ENCODE assay signal across 17 mouse cellular contexts in genomic region chr1:168406291-168406675, GRCm38 (mm10). TPM values are rescaled to one million over a fixed set of nuclear protein-coding genes. Genes with fewer than 3 reads are reported as not detected.
DNase-seq lines count a peak whose midpoint lies in the region; ATAC-seq and TF ChIP-seq lines count a peak whose summit lies in the region.
"Had no signal": no experiment of that assay in that cellular context is flagged by ENCODE, and none has a peak within 500 bp of the region (broad histone marks: within the 10 kb centered on the region; RNA-seq: fewer than 3 reads in every experiment).

No protein-coding gene starts in this region.

- H3K27me3 ChIP-seq in forebrain, embryonic 10.5 days (ENCODE audit: poor library complexity, severe bottlenecking), result no peaks in the 10 kb centered on the region
- H3K27me3 ChIP-seq in forebrain, embryonic 14.5 days (replicated peaks; ENCODE audit: control insufficient read depth, insufficient read depth, low read length), result no peaks in the 10 kb centered on the region
- no peaks in the 10 kb centered on the region for H3K27me3 ChIP-seq in heart, embryonic 16.5 days (ENCODE audit: control insufficient read depth, insufficient read depth, low read length)
- H3K27me3 ChIP-seq in heart, adult 2 months (ENCODE audit: control insufficient read depth, insufficient read depth, low read length), result no peaks in the 10 kb centered on the region
- H3K27me3 ChIP-seq in lung, embryonic 14.5 days (ENCODE audit: insufficient read depth, low read length), result no peaks in the 10 kb centered on the region
- no peaks in the 10 kb centered on the region for H3K27me3 ChIP-seq in forebrain, embryonic 15.5 days
- H3K27me3 ChIP-seq: embryonic facial prominence, embryonic 15.5 days; limb, embryonic 15.5 days had no signal

- H3K4me2 ChIP-seq in forebrain, embryonic 14.5 days (ENCODE audit: low read length), result no peak overlapping the region
- no peak overlapping the region for H3K4me2 ChIP-seq in heart, embryonic 16.5 days (ENCODE audit: low read depth, low read length)
- peak overlapping the region; percentile 36; the same call in 1 of the 2 replicates for H3K4me2 ChIP-seq in lung, embryonic 14.5 days
- no peak overlapping the region for H3K4me2 ChIP-seq in forebrain, embryonic 15.5 days (replicated peaks)
- H3K4me2 ChIP-seq: embryonic facial prominence, embryonic 15.5 days; limb, embryonic 15.5 days had no signal

- no peaks in the 10 kb centered on the region for H3K79me2 ChIP-seq in heart, adult 2 months (replicated peaks; ENCODE audit: control insufficient read depth, insufficient read depth, low read length)

- H3K9ac ChIP-seq in forebrain, embryonic 14.5 days (ENCODE audit: low read length), result no peak overlapping the region; the same call in 1 of the 2 replicates
- H3K9ac ChIP-seq in heart, embryonic 16.5 days (ENCODE audit: low read length), result no peak overlapping the region
- no peak overlapping the region for H3K9ac ChIP-seq in heart, adult 2 months (ENCODE audit: low read depth, low read length)
- H3K9ac ChIP-seq in lung, embryonic 14.5 days, result no peak overlapping the region
- H3K9ac ChIP-seq in forebrain, embryonic 15.5 days (replicated peaks), result no peak overlapping the region
- H3K9ac ChIP-seq: embryonic facial prominence, embryonic 15.5 days; limb, embryonic 15.5 days; liver, postnatal 0 days had no signal

- no peak overlapping the region for H3K4me3 ChIP-seq in forebrain, embryonic 10.5 days
- no peak overlapping the region for H3K4me3 ChIP-seq in forebrain, embryonic 14.5 days (ENCODE audit: low read depth, low read length)
- H3K4me3 ChIP-seq in heart, embryonic 16.5 days (ENCODE audit: low read length), result no peak overlapping the region
- H3K4me3 ChIP-seq in heart, adult 2 months, result no peak overlapping the region
- no peak overlapping the region for H3K4me3 ChIP-seq in lung, embryonic 14.5 days (ENCODE audit: low read depth, low read length)
- H3K4me3 ChIP-seq in forebrain, embryonic 15.5 days, result no peak overlapping the region
- H3K4me3 ChIP-seq: embryonic facial prominence, embryonic 15.5 days; limb, embryonic 15.5 days had no signal

- intact Hi-C loops in heart, adult 2 months (cut with DNase I), result no loop called here

- H3K36me3 ChIP-seq in forebrain, embryonic 10.5 days (replicated peaks), result peaks cover 61% of the 10 kb centered on the region
- peaks cover 38% of the 10 kb centered on the region; the same call in 1 of the 2 replicates for H3K36me3 ChIP-seq in forebrain, embryonic 14.5 days (ENCODE audit: control insufficient read depth, insufficient read depth, low read length)
- peaks cover 5% of the 10 kb centered on the region; the same call in 1 of the 2 replicates for H3K36me3 ChIP-seq in heart, embryonic 16.5 days (ENCODE audit: control insufficient read depth, insufficient read depth)
- peaks cover 3% of the 10 kb centered on the region; the same call in 1 of the 2 replicates for H3K36me3 ChIP-seq in heart, adult 2 months (ENCODE audit: control insufficient read depth, insufficient read depth, low read length)
- H3K36me3 ChIP-seq in lung, embryonic 14.5 days (ENCODE audit: insufficient read depth), result peaks cover 40% of the 10 kb centered on the region; the same call in 1 of the 2 replicates
- H3K36me3 ChIP-seq in forebrain, embryonic 15.5 days, result no peaks in the 10 kb centered on the region
- H3K36me3 ChIP-seq: embryonic facial prominence, embryonic 15.5 days had no signal

- H3K4me1 ChIP-seq in forebrain, embryonic 10.5 days, result peaks cover 97% of the 10 kb centered on the region
- H3K4me1 ChIP-seq in forebrain, embryonic 14.5 days (ENCODE audit: control insufficient read depth, insufficient read depth, low read length), result peaks cover 51% of the 10 kb centered on the region
- H3K4me1 ChIP-seq in heart, embryonic 16.5 days (ENCODE audit: control insufficient read depth, insufficient read depth, low read length), result peaks cover 70% of the 10 kb centered on the region
- no peaks in the 10 kb centered on the region; the same call in 1 of the 2 replicates for H3K4me1 ChIP-seq in heart, adult 2 months (ENCODE audit: control insufficient read depth, insufficient read depth, low read length)
- H3K4me1 ChIP-seq in lung, embryonic 14.5 days (ENCODE audit: insufficient read depth), result peaks cover 50% of the 10 kb centered on the region
- H3K4me1 ChIP-seq in forebrain, embryonic 15.5 days, result peaks cover 68% of the 10 kb centered on the region

- WGBS in forebrain, embryonic 10.5 days, result 14% methylated on average over 8 of the region's 8 CpGs
- WGBS in forebrain, embryonic 14.5 days, result 16% methylated on average over 8 of the region's 8 CpGs
- WGBS in heart, embryonic 16.5 days, result 58% methylated on average over 8 of the region's 8 CpGs
- WGBS in heart, adult 2 months, result 72% methylated on average over 8 of the region's 8 CpGs
- 28% methylated on average over 8 of the region's 8 CpGs for WGBS in lung, embryonic 14.5 days
- WGBS in forebrain, embryonic 15.5 days, result 8% methylated on average over 8 of the region's 8 CpGs

- ATAC-seq in forebrain, embryonic 14.5 days, result no peak
- no peak for ATAC-seq in heart, embryonic 16.5 days (replicated peaks; ENCODE audit: extremely low read depth, insufficient read depth, low FRiP score)
- ATAC-seq in lung, embryonic 14.5 days (ENCODE audit: insufficient read depth), result no peak
- ATAC-seq in forebrain, embryonic 15.5 days (replicated peaks), result no peak
- ATAC-seq: liver, postnatal 0 days had no signal

- no peak for TF ChIP-seq POLR2A in heart, adult 2 months (IDR thresholded peaks at IDR 0.05; ENCODE audit: insufficient read depth, low read depth, low read length)

- no peak for TF ChIP-seq EP300 in heart, adult 2 months (IDR thresholded peaks at IDR 0.05; ENCODE audit: insufficient read depth, low read depth, low read length)

- no peak for TF ChIP-seq CTCF in heart, adult 2 months (IDR thresholded peaks at IDR 0.05)
- no peak for TF ChIP-seq CTCF in lung, embryonic 14.5 days (IDR thresholded peaks at IDR 0.05; ENCODE audit: low read depth)

- peak overlapping the region; percentile 83 for H3K27ac ChIP-seq in forebrain, embryonic 10.5 days
- H3K27ac ChIP-seq in forebrain, embryonic 14.5 days (ENCODE audit: low read depth, low read length), result no peak overlapping the region; the same call in 1 of the 2 replicates
- peak overlapping the region; percentile 55 for H3K27ac ChIP-seq in heart, embryonic 16.5 days (ENCODE audit: low read length)
- no peak overlapping the region for H3K27ac ChIP-seq in heart, adult 2 months
- peak overlapping the region; percentile 55 for H3K27ac ChIP-seq in lung, embryonic 14.5 days (ENCODE audit: low read depth)
- H3K27ac ChIP-seq in forebrain, embryonic 15.5 days (replicated peaks), result 0 out of 2 replicates have a peak overlapping the region, but pooled peaks have one; percentile 3
- H3K27ac ChIP-seq: limb, embryonic 15.5 days had no signal

- no peaks in the 10 kb centered on the region for H3K9me3 ChIP-seq in forebrain, embryonic 10.5 days
- no peaks in the 10 kb centered on the region for H3K9me3 ChIP-seq in forebrain, embryonic 14.5 days (replicated peaks; ENCODE audit: control insufficient read depth, low read length)
- H3K9me3 ChIP-seq in heart, embryonic 16.5 days (replicated peaks; ENCODE audit: control insufficient read depth, low read length), result no peaks in the 10 kb centered on the region
- no peaks in the 10 kb centered on the region for H3K9me3 ChIP-seq in lung, embryonic 14.5 days (ENCODE audit: low read depth, low read length)
- H3K9me3 ChIP-seq in forebrain, embryonic 15.5 days, result no peaks in the 10 kb centered on the region
- H3K9me3 ChIP-seq: embryonic facial prominence, embryonic 15.5 days; limb, embryonic 15.5 days had no signal

- DNase-seq in forebrain, embryonic 10.5 days (ENCODE audit: extremely low spot score, low spot score), result no peak
- no peak for DNase-seq in forebrain, embryonic 14.5 days (ENCODE audit: low spot score)
- DNase-seq in heart, adult 2 months, result no peak
- peak; percentile 54 for DNase-seq in lung, embryonic 14.5 days
- DNase-seq in lung, postnatal 10 days, result no peak
- DNase-seq in spleen, postnatal 14 days (ENCODE audit: low spot score in 2 of 2), result no peak
- DNase-seq: adrenal gland, adult 8-10 months; cerebellum, adult 11-12 months; cerebellum, postnatal 36 days; gastrocnemius, postnatal 25 days; kidney, adult 18-20 months; liver, postnatal 0 days; thymus, postnatal 4 days had no signal

RNA-seq across cellular contexts. Expression of gene Pbx1, which starts 25.8 kb away (rescaled TPM):
- 38.2 and 38.8 TPM in 2 replicates for polyA plus RNA-seq in forebrain, embryonic 10.5 days (2016; fragmentation: Nextera tagmentation; extraction: Ambion mirVana)
- polyA plus RNA-seq in forebrain, embryonic 14.5 days (2014; fragmentation: Nextera tagmentation; extraction: Ambion mirVana), result 66.7 and 76.8 TPM in 2 replicates
- polyA plus RNA-seq in heart, embryonic 16.5 days (2015; fragmentation: Nextera tagmentation; extraction: Ambion mirVana), result 18.0 and 20.7 TPM in 2 replicates
- 10 to 100 TPM; 52.8 to 54.7 TPM for total RNA-seq in heart, adult 2 months (2021)
- 33.1 and 47.6 TPM in 2 replicates for polyA plus RNA-seq in heart, adult 2 months (2012; rRNA removed)
- 48.8 TPM in 2 replicates for polyA plus RNA-seq in lung, embryonic 14.5 days (2014; fragmentation: Nextera tagmentation; extraction: Ambion mirVana)
- polyA plus RNA-seq in forebrain, embryonic 15.5 days (2015; fragmentation: Nextera tagmentation; extraction: Ambion mirVana), result 87.4 and 90.5 TPM in 2 replicates

Comparison
In these comparisons a context has a peak if more than half of its experiments do, and no peak if none do; other contexts are left out.
1. H3K27ac ChIP-seq: peak in forebrain, embryonic 10.5 days (single experiment), heart, embryonic 16.5 days (single experiment), lung, embryonic 14.5 days (single experiment) and forebrain, embryonic 15.5 days (single experiment); none in forebrain, embryonic 14.5 days (single experiment) and heart, adult 2 months (single experiment).